Mouse (Mus musculus) kidney, postnatal 4 days (tissue): ENCODE measurements around the gene Ttll6.

Source experiments
- DNase-seq, 2 experiments: peaks; one replicate each; pipeline ENCODE4 v3.0.0; 2021; ENCODE audit warnings: mixed read lengths in 2 of 2

The Ttll6 gene

GRCm38 (mm10) chr11:96195769-96196280 is 62.2 kb downstream of the Ttll6 start:
- no peak for DNase-seq

GRCm38 (mm10) chr11:96198642-96199041 is 65.1 kb downstream of the Ttll6 start:
- DNase-seq: peak; percentile 68 to 75

GRCm38 (mm10) chr11:96199181-96200086 is 65.8 kb downstream of the Ttll6 start:
- DNase-seq: peak in 1 of 2 experiments; percentile 9

GRCm38 (mm10) chr11:96200183-96200655 is 66.6 kb downstream of the Ttll6 start:
- DNase-seq: peak in 1 of 2 experiments; percentile 20

GRCm38 (mm10) chr11:96201741-96202140 is 68.2 kb downstream of the Ttll6 start:
- no peak for DNase-seq

- peak in 1 of 2 experiments; percentile 22 for DNase-seq
These were observed 69.0 kb downstream of the Ttll6 start for GRCm38 (mm10) chr11:96202401-96203081.

GRCm38 (mm10) chr11:96203182-96203788 is 69.7 kb downstream of the Ttll6 start:
- peak in 1 of 2 experiments; percentile 62 for DNase-seq

- no peak for DNase-seq
These were observed 70.2 kb downstream of the Ttll6 start for GRCm38 (mm10) chr11:96203789-96204186.

- peak in 1 of 2 experiments; percentile 15 for DNase-seq
These were observed 70.8 kb downstream of the Ttll6 start for GRCm38 (mm10) chr11:96204351-96204750.

GRCm38 (mm10) chr11:96205426-96206131 is 72.0 kb downstream of the Ttll6 start:
- DNase-seq: no peak
